9 mouse cellular contexts compared by ENCODE assay signal in the genomic region with DNA sequence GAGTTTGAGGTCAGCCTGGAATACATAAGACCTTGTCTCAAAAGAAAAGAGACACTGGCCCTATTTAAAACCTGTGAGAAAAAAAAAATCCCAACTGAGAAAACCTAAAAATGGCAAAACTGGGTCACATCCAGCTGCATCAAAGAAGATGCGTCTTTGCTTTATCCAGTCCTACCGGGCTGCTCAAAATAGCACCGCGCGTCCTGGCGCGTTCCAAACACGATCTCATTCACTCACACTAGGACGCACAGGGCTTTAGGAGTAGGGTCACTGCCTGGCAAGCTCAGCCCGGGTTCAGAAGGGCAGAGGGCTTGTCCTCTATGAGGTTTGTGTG. TPM values are rescaled to one million over a fixed set of nuclear protein-coding genes. Genes with fewer than 3 reads are reported as not detected.
A peak's percentile ranks its signal among the peaks of the same experiment; 100 is the strongest.
DNase-seq lines count a peak whose midpoint lies in the region; ATAC-seq and TF ChIP-seq lines count a peak whose summit lies in the region.
"Had no signal": no experiment of that assay in that cellular context is flagged by ENCODE, and none has a peak within 500 bp of the region (broad histone marks: within the 10 kb centered on the region; RNA-seq: fewer than 3 reads in every experiment).

No protein-coding gene starts in this region.

- TF ChIP-seq CTCF in layer of hippocampus, adult 2 months (conservative IDR thresholded peaks at IDR 0.05), result no peak
- no peak for TF ChIP-seq CTCF in hindbrain, postnatal 0 days (IDR thresholded peaks at IDR 0.05; ENCODE audit: low read depth)

- H3K4me3 ChIP-seq in layer of hippocampus, adult 2 months, result no peak overlapping the region
- H3K4me3 ChIP-seq in hindbrain, postnatal 0 days (ENCODE audit: low read length), result no peak overlapping the region
- H3K4me3 ChIP-seq: stomach, embryonic 15.5 days had no signal

- H3K27me3 ChIP-seq in hindbrain, postnatal 0 days (ENCODE audit: insufficient read depth, low read length), result no peaks in the 10 kb centered on the region
- H3K27me3 ChIP-seq: stomach, embryonic 15.5 days had no signal

- H3K4me2 ChIP-seq in hindbrain, postnatal 0 days (ENCODE audit: low read depth, low read length), result peak overlapping the region; percentile 25; the same call in 1 of the 2 replicates
- H3K4me2 ChIP-seq: stomach, embryonic 15.5 days had no signal

- ATAC-seq in hindbrain, postnatal 0 days, result 0 out of 2 replicates have a peak, but pooled peaks have one; percentile 30
- ATAC-seq in granulocyte monocyte progenitor cell, adult 5-6 weeks (replicated peaks; ENCODE audit: poor library complexity, severe bottlenecking), result no peak

- no peak overlapping the region for H3K9ac ChIP-seq in hindbrain, postnatal 0 days (replicated peaks; ENCODE audit: low read length)
- H3K9ac ChIP-seq: stomach, embryonic 15.5 days had no signal

- 17% methylated on average over 10 of the region's 10 CpGs for WGBS in hindbrain, postnatal 0 days

- no peaks in the 10 kb centered on the region for H3K36me3 ChIP-seq in hindbrain, postnatal 0 days (ENCODE audit: insufficient read depth, low read length)
- H3K36me3 ChIP-seq: stomach, embryonic 15.5 days had no signal

- H3K9me3 ChIP-seq in hindbrain, postnatal 0 days (ENCODE audit: low read length), result no peaks in the 10 kb centered on the region
- H3K9me3 ChIP-seq: stomach, embryonic 15.5 days had no signal

- no peak for DNase-seq in layer of hippocampus, adult 2 months (ENCODE audit: low spot score in 2 of 2)
- no peak for DNase-seq in layer of hippocampus, postnatal 36 days
- peak; percentile 27 for DNase-seq in embryo, embryonic 11 days
- peak; percentile 46 for DNase-seq in hindbrain, postnatal 0 days (ENCODE audit: low spot score)
- DNase-seq in neural tube, embryonic 10.5 days (ENCODE audit: extremely low spot score, low spot score), result peak; percentile 27
- no peak for DNase-seq in lung, postnatal 25 days (ENCODE audit: low spot score)
- DNase-seq in urinary bladder, adult 2 months (ENCODE audit: low spot score), result no peak

- H3K27ac ChIP-seq in layer of hippocampus, adult 2 months, result peak overlapping the region; percentile 76
- H3K27ac ChIP-seq in hindbrain, postnatal 0 days, result peak overlapping the region; percentile 65

- H3K4me1 ChIP-seq in hindbrain, postnatal 0 days (ENCODE audit: insufficient read depth, low read length), result peaks cover 20% of the 10 kb centered on the region; the same call in 1 of the 2 replicates

RNA-seq across cellular contexts. Expression of a gene that starts 9.4 kb away (rescaled TPM):
- total RNA-seq in layer of hippocampus, adult 2 months (2021), result 1 to 10 TPM; 8.4 to 9.8 TPM
- 1 to 10 TPM; 7.4 to 7.7 TPM for total RNA-seq in layer of hippocampus, postnatal 36 days (2021)
- total RNA-seq in hindbrain, postnatal 0 days (2014; rRNA removed), result 13.5 and 16.2 TPM in 2 replicates
- 7.1 and 7.3 TPM in 2 replicates for polyA plus RNA-seq in hindbrain, postnatal 0 days (2015; fragmentation: Nextera tagmentation; extraction: Ambion mirVana)
- 6.8 and 16.7 TPM in 2 replicates for total RNA-seq in granulocyte monocyte progenitor cell, adult 5-6 weeks (2014; fragmentation: Nextera tagmentation)
- 7.6 and 18.3 TPM in 2 replicates for total RNA-seq in granulocyte monocyte progenitor cell, adult 5-6 weeks (2017)
- 24.1 and 27.1 TPM in 2 replicates for polyA plus RNA-seq in urinary bladder, adult 2 months (2012; rRNA removed)

RNA-seq across cellular contexts. Expression of a gene that starts 38.8 kb away (rescaled TPM):
- total RNA-seq in layer of hippocampus, adult 2 months (2021), result 10 to 100 TPM; 36.0 to 38.4 TPM
- 10 to 100 TPM; 37.1 to 40.5 TPM for total RNA-seq in layer of hippocampus, postnatal 36 days (2021)
- 21.3 and 32.3 TPM in 2 replicates for total RNA-seq in hindbrain, postnatal 0 days (2014; rRNA removed)
- 66.3 and 66.5 TPM in 2 replicates for polyA plus RNA-seq in hindbrain, postnatal 0 days (2015; fragmentation: Nextera tagmentation; extraction: Ambion mirVana)
- total RNA-seq in granulocyte monocyte progenitor cell, adult 5-6 weeks (2014; fragmentation: Nextera tagmentation), result 0.67 and 1.5 TPM in 2 replicates
- total RNA-seq in granulocyte monocyte progenitor cell, adult 5-6 weeks (2017), result 2.7 and 9.5 TPM in 2 replicates
- 13.2 TPM in 2 replicates for polyA plus RNA-seq in urinary bladder, adult 2 months (2012; rRNA removed)

RNA-seq across cellular contexts. Expression of a gene that starts 54.3 kb away (rescaled TPM):
- 10 to 100 TPM; 11.4 to 15.0 TPM for total RNA-seq in layer of hippocampus, adult 2 months (2021)
- total RNA-seq in layer of hippocampus, postnatal 36 days (2021), result 10 to 100 TPM; 12.9 to 13.1 TPM
- 11.6 and 17.4 TPM in 2 replicates for total RNA-seq in hindbrain, postnatal 0 days (2014; rRNA removed)
- polyA plus RNA-seq in hindbrain, postnatal 0 days (2015; fragmentation: Nextera tagmentation; extraction: Ambion mirVana), result 21.1 and 21.7 TPM in 2 replicates
- total RNA-seq in granulocyte monocyte progenitor cell, adult 5-6 weeks (2014; fragmentation: Nextera tagmentation), result 40.6 and 45.9 TPM in 2 replicates
- total RNA-seq in granulocyte monocyte progenitor cell, adult 5-6 weeks (2017), result 7.2 and 17.1 TPM in 2 replicates
- 42.4 and 44.3 TPM in 2 replicates for polyA plus RNA-seq in urinary bladder, adult 2 months (2012; rRNA removed)

Comparison
In these comparisons a context has a peak if more than half of its experiments do, and no peak if none do; other contexts are left out.
1. DNase-seq: peak in embryo, embryonic 11 days (single experiment), hindbrain, postnatal 0 days (single experiment) and neural tube, embryonic 10.5 days (single experiment); none in layer of hippocampus, adult 2 months (0 of 2), layer of hippocampus, postnatal 36 days (0 of 2), lung, postnatal 25 days (single experiment) and urinary bladder, adult 2 months (single experiment).